Mouse (Mus musculus) adrenal gland, postnatal 36 days (tissue): ENCODE measurements around the gene Endod1. TPM values are rescaled to one million over a fixed set of nuclear protein-coding genes. Genes with fewer than 3 reads are reported as not detected.
A peak's percentile ranks its signal among the peaks of the same experiment; 100 is the strongest.
"Not testable (repeated sequence)": the region's sequence is repeated elsewhere in the genome, so short reads cannot be mapped to it uniquely, and the experiment has no call there.

Experiments used
- DNase-seq, 2 experiments: peaks; one replicate each; pipeline ENCODE4 v3.0.0; 2021; ENCODE audit warnings: mixed read lengths in 1 of 2
- total RNA-seq, 2 experiments: library from RNA; stranded (reverse); gene quantifications; 2 replicates each; pipeline ENCODE4 v1.2.3; 2021

Endod1 gene
- total RNA-seq, 2 experiments from 2014 or later, result 15.5 to 16.7 TPM

DNA sequence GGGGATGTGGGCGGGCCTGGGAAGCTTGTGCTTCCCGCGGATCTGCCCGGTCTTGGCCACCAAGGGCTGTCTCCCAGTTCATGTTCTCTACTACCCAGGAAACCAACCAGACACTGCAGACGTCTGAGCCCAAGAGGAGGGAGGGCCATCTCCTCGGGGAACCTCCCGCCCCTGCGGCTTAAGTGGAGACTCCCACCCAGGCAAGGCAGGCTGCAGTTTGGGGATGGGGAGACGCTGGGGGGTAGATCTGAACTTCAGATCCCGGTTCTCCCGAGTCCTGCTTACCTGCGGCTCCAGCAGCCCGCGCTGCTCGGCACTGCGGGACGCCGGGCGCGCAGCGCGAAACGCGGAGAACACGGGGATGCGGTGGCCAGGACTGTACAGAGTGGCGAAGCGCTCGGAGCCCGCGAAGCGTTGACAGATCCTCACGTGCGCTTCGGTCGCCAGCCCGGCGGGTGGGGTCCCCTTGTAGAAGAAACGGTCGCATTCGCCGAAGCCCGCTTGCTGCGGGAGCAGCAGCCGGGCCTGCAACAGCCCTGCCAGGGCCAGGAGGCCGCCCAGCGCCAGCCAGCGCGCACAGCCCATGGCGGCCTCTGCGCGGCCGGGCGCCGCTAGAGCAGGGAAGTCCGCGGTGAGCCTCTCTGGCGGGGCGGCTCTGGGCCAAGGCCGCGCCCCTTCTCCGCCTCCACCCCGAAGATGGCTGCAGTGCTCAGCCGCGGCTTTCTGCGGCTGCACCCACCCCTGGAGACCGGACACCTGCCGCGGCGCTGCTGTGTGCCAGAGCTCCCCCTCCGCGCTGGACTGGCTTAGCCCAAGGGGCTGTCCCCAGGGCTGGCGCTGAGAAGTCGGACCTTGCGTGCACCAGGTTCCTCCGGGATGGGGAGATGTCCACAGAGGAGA, 671 bp downstream of the Endod1 start:
- DNase-seq, result peak; percentile 90 to 93

DNA sequence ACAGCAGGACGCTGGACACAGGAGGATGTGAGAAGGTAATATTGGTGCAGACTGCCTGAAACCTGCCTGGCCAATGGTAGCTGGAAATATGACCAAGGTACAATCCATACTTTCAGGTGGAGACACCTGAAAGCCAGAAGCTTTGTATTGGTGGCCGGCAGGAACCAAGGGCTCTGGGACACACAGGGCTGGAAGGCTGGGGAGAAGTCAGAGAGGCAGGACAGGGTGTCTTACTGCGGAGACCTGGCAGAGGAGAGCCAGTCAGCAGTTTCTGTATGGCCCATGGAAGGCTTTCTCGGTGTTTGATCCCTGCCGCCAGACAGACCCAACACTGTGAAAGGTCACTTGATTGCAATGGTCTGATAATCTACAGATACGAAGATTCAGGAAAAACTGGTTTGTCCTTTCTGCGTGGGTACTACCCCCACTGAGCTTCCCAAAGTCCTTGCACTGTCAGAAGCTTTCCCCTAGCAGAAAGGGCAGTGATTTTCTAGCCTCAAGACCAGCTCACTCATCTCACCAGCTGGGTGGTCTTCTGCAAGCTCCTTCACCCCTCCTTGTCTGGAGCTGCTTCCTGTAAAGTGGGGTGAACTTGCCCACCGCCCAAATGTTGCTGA, 1.4 kb downstream of the Endod1 start:
- no peak for DNase-seq

DNA sequence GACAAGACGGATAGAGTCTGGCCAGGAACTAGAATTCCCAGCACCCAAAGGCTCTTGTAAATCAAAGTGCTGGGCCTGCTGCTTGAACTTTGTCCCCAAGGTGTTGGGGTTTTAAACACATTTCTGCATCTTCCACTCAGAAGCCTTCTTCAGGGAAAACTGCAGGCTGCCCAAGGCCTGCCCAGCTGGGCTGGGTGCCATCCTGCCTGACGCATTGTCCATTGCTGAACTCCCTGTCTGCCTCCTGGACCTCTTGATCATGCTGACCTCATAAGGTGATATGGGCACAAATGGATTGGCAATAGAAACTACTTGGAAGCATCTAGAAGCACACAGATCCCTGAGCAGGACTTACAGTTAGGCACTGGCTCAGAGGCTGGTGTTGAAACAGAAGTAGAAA, 3.2 kb downstream of the Endod1 start:
- DNase-seq, result peak; percentile 53 to 55

DNA sequence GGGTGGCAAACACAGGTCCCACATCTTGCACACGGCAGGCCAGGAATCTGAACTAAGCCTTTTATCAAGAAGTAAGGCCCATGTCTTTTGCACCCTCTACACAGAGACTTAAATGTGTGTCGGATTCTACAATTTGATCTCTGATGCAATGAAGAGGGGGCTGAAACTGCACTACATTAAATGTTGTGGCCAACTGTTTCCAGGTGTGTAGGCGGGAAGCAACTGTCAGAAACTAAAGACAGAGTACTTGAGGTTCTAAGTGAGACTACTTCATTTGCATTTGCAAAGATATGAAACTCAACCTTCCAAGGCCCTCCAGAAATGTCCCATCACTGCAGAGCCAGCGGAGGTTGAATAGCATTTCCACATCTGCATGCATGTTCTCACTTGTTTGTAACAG, 5.2 kb downstream of the Endod1 start:
- DNase-seq, result no peak

DNA sequence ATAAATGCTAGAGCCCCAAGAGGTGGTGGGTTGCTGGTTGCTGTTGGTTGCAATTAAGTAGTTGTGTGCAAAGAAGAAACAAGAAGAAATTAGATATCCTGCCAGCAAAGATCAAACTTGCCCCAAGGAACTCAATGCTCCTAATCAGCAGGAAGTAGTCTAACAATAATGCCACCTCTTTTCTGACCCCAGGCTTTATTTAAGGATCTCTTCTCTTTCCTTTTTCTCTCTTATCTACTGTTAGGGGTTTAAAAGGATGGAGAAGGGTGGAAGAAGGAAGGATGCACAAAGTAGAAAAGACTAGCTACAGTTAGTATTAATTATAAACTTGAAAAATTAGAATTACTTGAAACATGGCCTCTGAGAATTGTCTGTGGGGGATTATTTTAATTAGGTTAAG, 8.9 kb downstream of the Endod1 start:
- DNase-seq, result no peak

DNA sequence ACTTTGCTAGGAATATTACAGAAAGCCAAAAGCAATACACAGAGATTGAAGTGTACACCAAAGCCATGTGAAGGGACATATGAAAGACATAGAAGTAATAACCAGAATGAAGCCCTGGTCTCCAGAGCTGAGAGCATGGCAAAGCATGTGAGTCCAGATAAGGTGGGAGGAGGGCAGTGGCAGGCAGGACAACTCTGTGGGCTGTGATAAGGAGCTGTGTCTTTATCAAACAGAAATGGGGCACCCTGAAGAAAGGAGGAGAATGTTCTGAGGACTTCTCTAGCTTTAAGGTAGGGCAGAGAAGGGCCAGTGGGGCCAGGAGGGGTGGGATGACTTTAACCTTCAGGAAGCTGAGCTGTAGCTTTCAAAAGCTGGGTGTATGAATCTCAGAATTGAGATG, 12.0 kb downstream of the Endod1 start:
- no peak for DNase-seq

DNA sequence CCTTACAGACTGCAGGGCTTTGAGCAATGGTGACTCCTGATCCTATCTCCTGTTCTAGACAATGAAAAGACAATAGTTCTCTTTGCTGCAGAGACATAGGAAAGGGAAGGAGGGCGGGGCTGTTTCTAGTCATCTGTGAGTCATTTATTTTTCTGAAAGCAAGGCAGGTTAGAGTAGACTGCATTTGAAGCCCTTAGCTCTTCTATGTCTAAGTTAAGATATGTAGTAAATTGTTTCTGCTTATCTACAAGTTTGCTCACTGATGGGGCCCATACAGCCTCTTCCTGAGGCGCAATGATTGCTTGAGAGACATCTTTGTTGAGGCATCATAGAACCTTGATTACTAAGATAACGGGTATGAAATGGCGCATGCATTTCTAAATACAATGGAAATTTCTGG, 13.5 kb downstream of the Endod1 start:
- DNase-seq, result no peak

DNA sequence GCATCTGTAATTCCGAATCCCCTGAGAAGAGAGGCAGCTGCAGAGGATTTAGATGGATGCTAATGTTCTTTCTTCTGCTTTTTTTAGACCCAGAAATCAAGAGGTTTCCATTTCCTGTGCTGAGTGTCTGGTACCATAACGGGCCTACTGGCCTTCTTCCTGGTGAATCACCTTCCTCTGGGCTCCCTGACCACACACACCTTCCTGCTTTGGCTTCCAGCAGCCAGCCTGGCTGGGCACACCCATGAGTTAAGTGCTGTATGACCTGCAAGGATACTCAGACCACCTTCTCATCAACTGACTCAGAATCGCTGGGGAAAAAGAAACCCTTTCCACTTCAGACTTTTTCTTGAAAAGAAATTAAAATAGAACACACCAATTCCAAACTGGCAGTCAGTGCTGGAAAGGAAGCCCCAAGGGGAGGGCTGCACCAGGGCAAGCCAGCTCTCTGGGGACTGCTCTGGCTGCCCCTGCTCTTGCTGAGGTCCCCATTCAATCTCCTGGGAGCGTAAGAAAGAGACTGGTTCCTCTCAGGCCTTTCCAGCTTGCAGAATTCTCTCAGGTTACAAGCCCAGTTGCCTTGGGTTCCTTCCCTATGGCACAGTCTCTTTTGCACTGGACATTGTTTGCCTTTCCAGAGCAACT, 15.7 kb downstream of the Endod1 start:
- DNase-seq, result peak; percentile 12 to 52

DNA sequence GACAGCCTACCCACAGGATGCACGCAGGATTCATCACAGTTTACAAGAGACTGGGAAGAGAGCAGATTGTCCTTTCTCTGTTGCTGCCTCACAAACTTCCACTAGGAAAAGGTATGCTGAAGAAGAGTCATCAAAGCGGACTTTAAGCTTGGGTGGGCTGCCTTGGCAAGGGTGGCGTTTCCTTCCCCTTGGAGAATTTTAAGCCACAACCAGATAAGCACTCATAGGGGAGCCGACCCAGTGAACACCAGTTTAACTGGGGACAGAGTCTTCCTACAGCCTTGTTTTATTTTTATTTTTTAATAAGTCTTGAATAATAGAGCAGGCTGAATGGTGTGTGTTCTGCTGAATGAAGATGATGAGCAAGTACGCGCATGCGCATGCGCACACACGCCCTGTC, 16.6 kb downstream of the Endod1 start:
- no peak for DNase-seq

DNA sequence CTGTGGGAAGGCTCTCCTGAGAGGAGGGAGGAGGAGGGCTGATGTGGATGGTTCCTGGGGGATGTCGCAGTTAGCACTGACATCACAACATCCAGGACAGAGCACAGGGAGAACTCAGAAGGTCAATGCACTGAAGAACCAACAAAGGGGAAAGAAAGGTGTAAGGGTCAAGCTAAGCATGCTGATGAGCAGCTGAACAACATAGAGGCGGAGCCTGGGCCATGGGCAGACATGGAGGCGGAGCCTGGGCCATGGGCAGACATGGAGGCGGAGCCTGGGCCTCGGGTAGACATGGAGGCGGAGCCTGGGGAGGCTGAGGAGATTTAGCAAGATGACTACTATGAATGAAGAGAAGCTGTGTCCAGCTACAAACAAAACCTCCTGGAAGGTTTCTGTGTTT, 17.8 kb downstream of the Endod1 start:
- peak in 1 of 2 experiments; percentile 17 for DNase-seq

DNA sequence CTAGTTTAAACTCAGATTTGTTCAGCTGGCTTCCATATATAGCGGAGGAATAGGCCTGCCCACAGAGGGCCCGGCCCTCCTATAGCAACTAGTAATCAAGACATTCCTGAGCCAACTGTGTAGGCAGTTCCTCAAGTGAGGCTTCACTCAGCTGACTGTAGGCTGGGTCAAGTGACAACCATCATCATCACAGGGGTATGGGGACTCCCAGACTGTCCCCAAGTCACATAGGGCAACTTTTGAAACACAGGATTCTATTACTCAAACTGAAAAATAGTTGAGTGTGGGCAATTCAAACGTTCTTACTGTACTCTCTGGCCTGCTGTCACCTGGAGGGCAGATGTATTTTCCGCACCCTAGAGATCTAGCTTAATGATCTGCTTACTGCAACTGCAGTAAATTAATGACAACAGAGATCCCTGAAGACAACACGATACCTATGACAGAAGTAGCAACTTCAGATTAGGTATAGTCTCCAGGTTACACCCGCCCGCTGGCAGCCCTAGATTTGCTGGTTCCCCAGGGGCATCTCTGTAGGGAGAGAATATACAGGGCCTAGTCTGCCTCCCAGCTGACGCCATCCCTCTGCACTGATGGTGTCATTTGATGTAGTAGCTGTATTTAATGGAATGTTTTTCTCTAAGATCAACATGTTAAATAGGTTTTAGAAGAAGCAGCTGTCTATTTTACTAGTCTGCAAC, 19.1 kb downstream of the Endod1 start:
- DNase-seq, result no peak

DNA sequence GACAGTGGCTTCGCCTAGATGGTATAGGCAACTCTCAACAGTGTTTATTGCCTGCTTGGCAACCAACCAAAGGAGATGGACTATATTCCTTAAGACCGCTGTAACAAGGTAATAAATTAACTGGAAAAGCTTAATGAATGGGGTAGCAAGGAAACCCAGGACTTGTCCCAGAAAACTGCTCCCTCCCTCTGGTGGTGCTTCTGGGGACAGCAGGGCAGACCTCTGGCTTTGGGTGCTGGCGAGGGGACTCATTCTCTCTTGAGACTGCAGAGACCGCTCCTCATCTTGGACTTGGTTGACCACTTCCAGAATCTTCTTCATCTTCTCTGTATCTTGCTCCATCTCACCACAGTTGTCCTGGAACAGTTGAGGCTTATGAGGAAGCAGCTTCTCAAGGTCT, 24.3 kb downstream of the Endod1 start:
- DNase-seq, result no peak

DNA sequence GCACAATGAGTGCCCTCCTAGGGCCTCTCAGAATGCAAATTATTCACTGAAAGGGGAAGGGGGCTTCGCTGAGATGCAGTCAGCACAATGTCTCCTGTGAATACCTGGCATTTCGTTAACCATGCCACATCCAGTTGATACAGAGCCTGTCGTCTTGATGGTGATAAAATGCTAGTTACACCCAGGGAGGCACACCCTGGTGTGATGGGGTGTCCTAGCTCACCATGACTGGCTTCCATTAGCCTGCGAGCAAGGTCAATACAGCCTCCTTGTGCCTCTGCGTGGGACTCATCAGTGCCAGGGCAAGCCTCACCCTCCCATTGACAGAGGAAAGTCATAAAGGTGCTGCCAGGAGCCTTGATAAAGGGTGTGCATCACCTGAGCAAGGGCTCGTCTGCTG, 26.5 kb downstream of the Endod1 start:
- DNase-seq, result no peak

DNA sequence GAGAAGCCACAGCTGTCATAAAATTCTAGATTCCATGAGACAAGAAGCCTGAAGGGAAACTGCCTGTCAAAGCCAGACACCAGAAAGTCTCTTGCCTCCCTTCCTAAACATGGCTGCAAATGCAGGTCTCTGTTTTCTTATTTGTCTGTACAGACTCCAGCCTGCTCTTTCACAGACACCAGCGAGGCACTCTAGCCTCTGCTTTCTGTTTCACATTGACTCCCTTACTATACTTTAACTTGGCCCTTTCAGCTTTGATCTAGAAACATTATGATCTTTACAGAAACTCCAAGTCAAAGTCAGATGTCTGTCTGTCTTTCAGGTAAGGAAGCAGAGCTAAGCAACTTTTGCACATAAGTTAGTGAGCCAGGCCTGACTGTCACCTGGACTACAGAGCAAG, 29.0 kb downstream of the Endod1 start:
- DNase-seq, result no peak

DNA sequence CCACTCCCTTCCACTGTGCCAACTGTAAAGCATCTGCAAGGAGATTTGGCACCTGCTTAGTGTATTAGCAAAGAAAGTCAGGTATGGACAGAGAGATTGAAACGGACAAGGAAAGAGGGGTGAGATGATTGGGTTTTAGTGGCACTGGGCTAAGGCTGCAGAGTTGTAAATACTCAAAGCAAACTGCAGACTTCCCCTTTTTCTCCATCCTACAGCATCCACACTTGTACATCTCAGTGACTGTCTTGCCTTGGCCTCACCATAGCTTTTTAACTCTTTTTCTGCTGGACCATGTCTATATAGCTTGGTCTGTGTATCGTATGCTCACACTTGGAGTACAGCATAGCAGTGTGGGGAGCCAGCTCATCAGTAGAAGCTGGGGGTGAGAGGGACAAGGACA, 30.5 kb downstream of the Endod1 start:
- DNase-seq, result no peak

DNA sequence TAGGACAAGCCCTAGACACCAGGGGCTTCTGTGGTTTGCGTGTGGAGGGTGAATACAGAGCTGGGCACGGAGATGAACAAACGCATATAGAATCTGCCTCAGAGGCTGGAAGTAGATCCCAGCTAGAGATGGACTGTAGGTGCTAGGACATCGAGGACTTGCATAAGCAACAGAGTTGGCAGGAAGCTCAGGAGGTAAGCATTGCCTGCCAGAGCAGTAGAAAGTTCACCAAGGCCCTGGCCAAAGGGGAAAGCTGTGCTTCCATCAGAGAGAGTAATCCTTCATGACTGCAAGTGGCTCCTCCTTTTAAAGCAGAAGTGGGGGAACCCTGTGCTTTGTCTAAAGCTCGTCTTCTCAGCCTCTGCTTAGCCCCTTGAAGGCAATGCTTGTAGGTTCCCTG, 31.9 kb downstream of the Endod1 start:
- DNase-seq, result peak in 1 of 2 experiments; percentile 27

DNA sequence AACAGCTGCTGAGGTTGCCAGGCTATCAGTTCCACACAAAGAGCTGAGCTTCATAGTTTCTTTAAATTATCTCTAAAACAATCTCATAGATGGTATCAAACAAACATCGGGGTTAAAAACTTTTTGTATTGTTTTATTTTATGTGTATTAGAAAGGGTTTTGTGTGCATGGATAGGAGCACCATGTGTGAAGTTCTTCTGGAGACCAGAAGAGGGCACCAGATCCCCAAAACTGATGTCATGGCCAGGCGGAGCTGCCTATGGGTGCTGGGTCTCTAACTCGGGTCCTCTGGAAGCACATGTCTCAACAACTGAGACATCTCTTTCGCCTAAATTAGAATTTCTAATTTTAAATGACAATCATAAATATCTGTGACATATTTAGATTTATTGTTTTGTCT, 32.9 kb downstream of the Endod1 start:
- DNase-seq, result peak; percentile 19 to 41

DNA sequence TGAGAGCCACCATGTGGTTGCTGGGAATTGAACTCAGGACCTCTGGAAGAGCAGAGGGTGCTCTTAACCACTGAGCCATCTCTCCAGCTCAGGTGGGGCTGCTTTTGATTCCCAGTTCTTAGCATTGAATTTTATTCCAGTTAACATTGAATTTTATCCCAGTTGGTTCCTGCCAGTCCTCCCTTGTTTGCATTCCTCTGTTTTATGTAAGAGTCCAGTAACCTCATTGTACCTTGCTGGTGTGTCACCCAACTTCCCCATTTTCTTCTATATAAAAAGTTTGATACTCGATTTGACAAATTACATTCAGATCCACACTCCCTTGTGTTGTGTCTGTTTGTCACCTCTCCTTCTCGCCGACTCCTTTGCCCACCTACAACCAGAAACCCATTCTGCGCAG, 35.4 kb downstream of the Endod1 start:
- not testable (repeated sequence) for DNase-seq

DNA sequence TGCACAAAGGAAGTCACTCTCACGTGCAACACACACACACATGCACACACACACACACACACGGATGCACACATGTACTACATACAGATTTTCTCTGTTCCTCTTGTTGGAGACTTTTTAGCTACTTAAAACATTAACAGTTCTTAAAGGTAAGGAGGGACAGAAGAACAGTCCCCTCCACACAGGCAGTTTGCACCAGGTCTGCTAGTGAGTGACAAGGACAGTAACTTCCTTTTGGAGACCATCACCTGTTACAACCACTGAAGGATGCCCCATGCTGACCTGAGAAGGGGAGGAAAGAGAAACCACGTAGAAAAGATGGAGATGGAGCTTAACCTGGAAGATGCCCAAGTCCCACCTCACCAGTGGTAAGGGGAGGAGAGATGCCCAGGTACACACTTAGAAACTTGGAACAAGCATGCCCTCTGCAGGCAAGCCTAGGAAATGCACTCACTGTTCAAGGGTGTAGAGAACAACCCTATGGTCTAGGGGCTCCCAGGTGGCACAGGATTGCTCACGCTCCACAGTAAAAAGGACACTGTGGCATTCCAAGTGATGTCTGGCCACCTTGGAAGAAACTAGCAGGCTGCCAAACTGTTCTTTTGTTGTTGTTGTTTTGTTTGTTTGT, 39.2 kb downstream of the Endod1 start:
- DNase-seq, result peak; percentile 64 to 69

DNA sequence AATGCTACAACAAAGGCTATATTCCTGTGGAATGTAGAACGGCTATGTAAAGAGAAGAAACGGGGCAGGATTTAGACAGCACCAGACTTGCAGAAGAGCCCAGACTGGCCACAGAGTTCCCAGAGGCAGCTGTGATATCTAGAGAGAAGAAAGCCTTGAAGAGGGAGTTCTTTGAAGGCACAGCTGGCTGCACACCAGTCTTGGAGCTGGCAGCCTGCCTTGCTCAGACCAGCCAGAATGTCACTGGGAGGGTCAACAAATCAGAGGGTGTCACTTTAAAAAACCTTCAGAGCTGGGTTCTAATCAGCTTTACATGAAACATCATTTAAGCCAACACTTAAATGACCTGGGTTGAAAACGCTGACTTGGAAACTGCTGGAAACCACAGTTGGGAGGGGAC, 42.6 kb downstream of the Endod1 start:
- peak; percentile 51 to 68 for DNase-seq

DNA sequence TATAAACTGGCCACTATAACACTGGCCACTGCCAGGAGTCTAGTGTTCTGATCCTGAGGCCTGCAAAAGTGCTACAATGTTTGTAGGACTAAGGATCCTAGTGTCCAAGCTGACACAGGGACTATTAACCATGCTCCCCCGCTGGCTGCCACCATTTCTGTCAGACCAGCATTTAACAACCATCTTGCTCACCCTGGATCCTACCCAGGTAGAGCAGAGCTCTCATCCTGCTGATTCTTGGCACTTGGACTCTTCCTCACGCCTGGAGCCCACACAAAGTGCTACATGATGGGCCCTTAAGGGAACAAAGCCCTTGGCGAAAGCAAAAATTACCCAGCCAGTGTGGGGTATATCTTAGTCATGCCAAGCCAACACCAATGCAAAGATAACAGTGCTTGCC, 44.4 kb downstream of the Endod1 start:
- no peak for DNase-seq

DNA sequence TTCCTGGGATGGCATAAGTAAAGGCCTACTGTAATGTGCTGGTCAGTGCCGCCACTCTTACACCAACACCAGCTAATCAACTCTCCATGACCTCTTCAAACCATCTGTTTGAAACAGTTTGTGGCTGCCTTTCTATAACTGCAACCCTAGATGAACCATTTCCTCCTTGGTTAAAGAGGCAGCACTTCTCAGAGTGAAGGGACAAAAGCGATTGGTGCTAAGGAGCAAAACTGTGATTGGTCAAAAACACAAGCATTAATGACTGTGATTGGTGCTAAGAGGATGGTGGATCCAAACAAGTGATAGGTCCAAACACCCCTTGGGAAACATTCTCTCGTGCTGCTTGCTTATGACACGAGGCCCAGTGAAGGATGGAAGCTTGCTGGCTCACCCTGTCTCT, 45.5 kb downstream of the Endod1 start:
- no peak for DNase-seq
